Mouse (Mus musculus) midbrain, embryonic 16.5 days (tissue): ENCODE measurements around the gene Limd1. TPM values are rescaled to one million over a fixed set of nuclear protein-coding genes. Genes with fewer than 3 reads are reported as not detected.

Source experiments
- ATAC-seq: fragments of 200-750 bp; cut with Nextera tagmentation; 2 replicates; pipeline ENCODE4 v1.8.0; 2017; ENCODE audit warnings: moderate TSS enrichment
- H3K27ac ChIP-seq: fragments of 300-500 bp; sonication (generic); 2 replicates; pipeline ENCODE4 v1.5.1; 2014; ENCODE audit warnings: mild to moderate bottlenecking, low read length, mixed read lengths
- H3K27me3 ChIP-seq: fragments of 300-500 bp; sonication (generic); 2 replicates; pipeline ENCODE4 v1.6.1; 2014; ENCODE audit warnings: low read depth, low read length, mixed read lengths; ENCODE audit not compliant: control insufficient read depth, insufficient read depth
- H3K36me3 ChIP-seq: fragments of 300-500 bp; sonication (generic); 2 replicates; pipeline ENCODE4 v1.6.1; 2014; ENCODE audit warnings: mild to moderate bottlenecking, low read length, moderate library complexity, mixed read lengths; ENCODE audit not compliant: control insufficient read depth, insufficient read depth
- H3K4me1 ChIP-seq: fragments of 300-500 bp; sonication (generic); 2 replicates; pipeline ENCODE4 v1.6.1; 2014; ENCODE audit warnings: mild to moderate bottlenecking, low read length, mixed read lengths; ENCODE audit not compliant: control insufficient read depth, insufficient read depth
- H3K4me2 ChIP-seq: fragments of 300-500 bp; sonication (generic); 2 replicates; pipeline ENCODE4 v1.6.1; 2014; ENCODE audit warnings: mild to moderate bottlenecking, low read length, mixed read lengths
- H3K4me3 ChIP-seq: fragments of 300-500 bp; sonication (generic); 2 replicates; pipeline ENCODE4 v1.5.1; 2014; ENCODE audit warnings: low read depth, mild to moderate bottlenecking, low read length, moderate library complexity, mixed read lengths
- H3K9ac ChIP-seq: fragments of 300-500 bp; sonication (generic); 2 replicates; pipeline ENCODE4 v1.6.1; 2014; ENCODE audit warnings: low read depth, low read length, mixed read lengths
- H3K9me3 ChIP-seq: fragments of 300-500 bp; sonication (generic); replicated peaks from 2 replicates; pipeline ENCODE4 v1.6.1; 2014; ENCODE audit warnings: mild to moderate bottlenecking, low read length, mixed read lengths; ENCODE audit not compliant: control insufficient read depth, poor library complexity, severe bottlenecking
- WGBS: fragments of 180-500 bp; shearing (Covaris S2); extraction: QIAGEN DNeasy Blood & Tissue Kit; methylation state at CpG from one replicate; pipeline ENCODE4 v1.1.7; 2014; 5-methylcytosine and 5-hydroxymethylcytosine counted together
- polyA plus RNA-seq: library from polyadenylated mRNA; unstranded; fragments of >200 nt; fragmentation: Nextera tagmentation; extraction: Ambion mirVana; gene quantifications from 2 replicates; pipeline ENCODE4 v1.2.1, GENCODE M21; 2015

Gene Limd1
- polyA plus RNA-seq, 1 experiment from 2014 or later = 10.2 TPM

- Histone ChIP-seq H3K27me3 (no peaks in the 10 kb centered on the region), H3K36me3 (no peaks in the 10 kb centered on the region), H3K27ac (no peak overlapping the region), H3K9me3 (no peaks in the 10 kb centered on the region), H3K4me3 (no peak overlapping the region), H3K4me2 (no peak overlapping the region), H3K9ac (no peak overlapping the region), H3K4me1 (peaks cover 3% of the 10 kb centered on the region)
- no peak for ATAC-seq
- 85% methylated on average over 4 of the region's 4 CpGs for WGBS
These were observed 28.0 kb downstream of the Limd1 start for GRCm38 (mm10) chr9:123506270-123507146.

DNA sequence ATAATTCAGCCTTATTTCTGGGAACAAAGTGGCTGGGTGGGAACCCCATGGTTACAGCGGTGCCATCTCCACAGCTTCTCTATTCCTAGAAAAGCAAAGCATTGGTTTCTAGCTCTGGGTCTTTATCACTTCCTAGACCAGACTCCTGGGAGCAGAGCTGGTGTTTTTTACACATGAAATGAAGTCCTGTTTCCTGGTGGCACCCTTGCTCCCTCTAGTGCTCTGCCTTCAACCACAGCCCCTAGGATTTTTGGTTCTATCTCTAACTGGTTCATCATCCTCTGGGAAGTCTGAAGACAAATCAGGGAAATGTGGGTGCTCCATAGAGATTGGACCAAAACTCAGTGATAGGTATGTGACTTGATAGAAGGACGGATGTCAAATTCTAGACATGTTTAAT lies 28.9 kb downstream of the Limd1 start:
- Histone ChIP-seq H3K27me3 (no peaks in the 10 kb centered on the region), H3K4me3 (no peak overlapping the region), H3K9ac (no peak overlapping the region), H3K4me2 (no peak overlapping the region), H3K9me3 (no peaks in the 10 kb centered on the region), H3K36me3 (no peaks in the 10 kb centered on the region), H3K27ac (no peak overlapping the region), H3K4me1 (peaks cover 3% of the 10 kb centered on the region)
- 88% methylated on average over 2 of the region's 2 CpGs for WGBS
- no peak for ATAC-seq

GRCm38 (mm10) chr9:123508986-123509385 lies 30.5 kb downstream of the Limd1 start:
- Histone ChIP-seq H3K4me1 (peaks cover 3% of the 10 kb centered on the region), H3K27ac (no peak overlapping the region), H3K9me3 (no peaks in the 10 kb centered on the region), H3K4me2 (no peak overlapping the region), H3K27me3 (no peaks in the 10 kb centered on the region), H3K9ac (no peak overlapping the region), H3K4me3 (no peak overlapping the region), H3K36me3 (no peaks in the 10 kb centered on the region)
- 87% methylated on average over 2 of the region's 2 CpGs for whole genome bisulfite sequencing
- ATAC-seq = no peak

- Histone ChIP-seq H3K4me1 (peaks cover 3% of the 10 kb centered on the region), H3K4me3 (no peak overlapping the region), H3K36me3 (no peaks in the 10 kb centered on the region), H3K9ac (no peak overlapping the region), H3K4me2 (no peak overlapping the region), H3K27ac (peak overlapping the region; percentile 72), H3K27me3 (no peaks in the 10 kb centered on the region), H3K9me3 (no peaks in the 10 kb centered on the region)
- ATAC-seq = peak; percentile 89
- 70% methylated on average over 8 of the region's 8 CpGs for WGBS
These were observed 31.4 kb downstream of the Limd1 start for GRCm38 (mm10) chr9:123509638-123510604.

DNA sequence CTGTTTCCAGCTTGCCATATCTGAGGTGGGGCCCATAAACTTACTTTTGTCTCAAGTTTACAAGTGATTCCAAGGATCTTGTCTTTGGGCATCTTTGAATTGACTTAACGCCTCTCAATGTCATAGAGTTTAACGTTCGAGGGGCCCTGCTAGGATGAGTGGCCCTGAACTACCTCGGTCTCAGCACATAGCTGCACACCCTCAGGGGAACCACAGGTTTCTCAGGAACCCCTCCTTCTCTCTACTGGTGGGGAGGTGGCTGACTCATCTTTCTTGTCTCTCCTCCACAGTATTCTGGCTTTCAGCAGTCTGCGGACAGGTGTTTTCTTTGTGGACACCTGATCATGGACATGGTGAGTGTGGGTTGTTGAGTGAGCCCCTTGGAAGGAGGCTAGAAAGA lies 32.4 kb downstream of the Limd1 start:
- Histone ChIP-seq H3K4me3 (no peak overlapping the region), H3K9me3 (no peaks in the 10 kb centered on the region), H3K27ac (no peak overlapping the region), H3K36me3 (no peaks in the 10 kb centered on the region), H3K9ac (no peak overlapping the region), H3K4me2 (no peak overlapping the region), H3K27me3 (no peaks in the 10 kb centered on the region), H3K4me1 (peaks cover 3% of the 10 kb centered on the region)
- no peak for ATAC-seq
- WGBS = 96% methylated on average over 5 of the region's 5 CpGs

DNA sequence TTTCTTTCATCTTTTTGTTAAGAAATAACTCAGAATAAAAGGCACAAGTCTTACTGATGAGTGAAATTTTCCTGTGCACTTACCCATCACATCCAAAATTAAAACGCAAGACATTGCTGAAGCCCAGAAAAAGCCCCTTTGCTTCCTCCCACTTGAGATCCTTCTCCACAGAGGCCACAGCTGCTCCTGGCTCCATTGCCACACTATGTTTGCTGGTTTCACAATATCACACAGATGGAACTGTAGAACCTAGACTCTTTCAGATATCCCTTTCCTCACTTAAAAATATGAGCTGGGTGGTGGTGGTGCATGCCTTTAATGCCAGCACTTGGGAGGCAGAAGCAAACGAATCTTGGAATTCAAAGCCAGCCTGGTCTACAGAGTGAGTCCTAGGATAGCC lies 34.0 kb downstream of the Limd1 start:
- WGBS = 91% methylated on average over 2 of the region's 2 CpGs
- Histone ChIP-seq H3K27ac (no peak overlapping the region), H3K9ac (no peak overlapping the region), H3K4me2 (no peak overlapping the region), H3K4me3 (no peak overlapping the region), H3K4me1 (peaks cover 3% of the 10 kb centered on the region), H3K9me3 (no peaks in the 10 kb centered on the region), H3K27me3 (no peaks in the 10 kb centered on the region), H3K36me3 (0 out of 2 replicates have a peak, but pooled peaks cover 3% of the 10 kb centered on the region)
- ATAC-seq = no peak

- H3K9ac ChIP-seq = no peak overlapping the region
- WGBS = 96% methylated on average over 2 of the region's 2 CpGs
- no peak for ATAC-seq
These were observed 36.6 kb downstream of the Limd1 start for GRCm38 (mm10) chr9:123515087-123515486.

GRCm38 (mm10) chr9:123516641-123517385 lies 38.3 kb downstream of the Limd1 start:
- Histone ChIP-seq H3K27ac (no peak overlapping the region), H3K4me3 (no peak overlapping the region), H3K4me2 (no peak overlapping the region), H3K9me3 (no peaks in the 10 kb centered on the region), H3K9ac (no peak overlapping the region), H3K27me3 (no peaks in the 10 kb centered on the region), H3K36me3 (0 out of 2 replicates have a peak, but pooled peaks cover 3% of the 10 kb centered on the region), H3K4me1 (no peaks in the 10 kb centered on the region)
- ATAC-seq = no peak
- WGBS = 86% methylated on average over 7 of the region's 7 CpGs

More at GRCm38 (mm10) chr9:123515087-123515486, 36.6 kb downstream of the Limd1 start:
- Histone ChIP-seq H3K4me2 (no peak overlapping the region), H3K27ac (no peak overlapping the region), H3K4me3 (no peak overlapping the region), H3K4me1 (no peaks in the 10 kb centered on the region; the same call in 1 of the 2 replicates), H3K9me3 (no peaks in the 10 kb centered on the region), H3K27me3 (no peaks in the 10 kb centered on the region), H3K36me3 (0 out of 2 replicates have a peak, but pooled peaks cover 3% of the 10 kb centered on the region)
